Mouse (Mus musculus): Measurements from ENCODE around the gene B3galt4. TPM values are rescaled to one million over a fixed set of nuclear protein-coding genes. Genes with fewer than 3 reads are reported as not detected.

Gene B3galt4
- polyA plus RNA-seq, 1 experiment from 2014 or later = 3.6 TPM

GRCm38 (mm10) chr17:33932970-33933369, 18.3 kb downstream of the B3galt4 start:
- WGBS = 78% methylated on average over 15 of the region's 15 CpGs
- peaks cover 3% of the 10 kb centered on the region; the same call in 1 of the 2 replicates for H3K27me3 ChIP-seq (replicated peaks; ENCODE audit: low read depth, poor library complexity, severe bottlenecking)
- no peak overlapping the region for H3K27ac ChIP-seq (replicated peaks)
- H3K4me1 ChIP-seq = peaks cover 49% of the 10 kb centered on the region
- no peaks in the 10 kb centered on the region for H3K9me3 ChIP-seq
- peak overlapping the region; percentile 91; the same call in 1 of the 2 replicates for H3K4me3 ChIP-seq
- DNase-seq (ENCODE audit: low spot score) = no peak
- peaks cover 59% of the 10 kb centered on the region for H3K36me3 ChIP-seq (replicated peaks)

DNA sequence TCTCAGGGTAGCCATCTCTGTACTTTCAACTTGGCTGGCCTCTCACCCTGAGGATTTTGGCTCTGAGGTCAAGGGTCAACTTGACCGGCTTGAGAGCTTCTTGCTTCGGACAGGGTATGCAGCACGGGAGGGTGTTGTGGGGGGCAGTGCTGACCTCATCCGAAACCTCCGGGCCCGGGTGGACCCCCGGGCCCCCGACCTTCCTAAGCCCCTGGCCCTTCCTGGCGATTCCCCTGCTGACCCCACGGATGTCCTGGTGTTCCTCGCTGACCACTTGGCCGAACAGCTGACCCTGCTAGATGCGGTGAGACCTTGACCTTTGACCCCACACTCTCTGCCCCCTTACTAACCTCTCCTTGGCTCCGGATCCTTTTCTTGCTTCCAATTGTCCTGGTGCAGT, 18.8 kb downstream of the B3galt4 start:
- H3K9me3 ChIP-seq = no peaks in the 10 kb centered on the region
- peaks cover 3% of the 10 kb centered on the region; the same call in 1 of the 2 replicates for H3K27me3 ChIP-seq (replicated peaks; ENCODE audit: low read depth, poor library complexity, severe bottlenecking)
- WGBS = 74% methylated on average over 14 of the region's 14 CpGs
- peaks cover 57% of the 10 kb centered on the region for H3K36me3 ChIP-seq (replicated peaks)
- peaks cover 52% of the 10 kb centered on the region for H3K4me1 ChIP-seq
- H3K4me3 ChIP-seq = peak overlapping the region; percentile 91; the same call in 1 of the 2 replicates
- no peak for DNase-seq (ENCODE audit: low spot score)
- no peak overlapping the region for H3K27ac ChIP-seq (replicated peaks)

DNA sequence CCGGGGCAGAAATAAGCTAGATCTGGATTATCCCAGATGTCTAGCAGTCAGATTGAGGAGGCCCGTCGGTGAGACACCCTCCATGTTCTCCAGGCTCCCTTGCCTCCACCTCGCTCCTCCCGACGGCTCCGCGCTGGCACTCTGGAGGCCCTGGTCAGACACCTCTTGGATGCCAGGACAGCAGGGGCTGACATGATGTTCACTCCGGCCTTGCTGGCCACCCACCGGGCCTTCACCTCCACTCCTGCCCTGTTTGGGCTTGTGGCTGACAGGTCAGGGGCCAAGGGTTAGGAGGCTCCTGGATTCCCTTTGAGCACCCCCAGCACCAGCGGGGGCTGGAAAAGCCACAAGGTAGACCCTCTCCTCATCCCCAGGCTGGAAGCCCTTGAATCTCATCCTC, 19.3 kb downstream of the B3galt4 start:
- H3K27ac ChIP-seq (replicated peaks) = no peak overlapping the region
- H3K4me1 ChIP-seq = peaks cover 52% of the 10 kb centered on the region
- WGBS = 90% methylated on average over 11 of the region's 11 CpGs
- H3K27me3 ChIP-seq (replicated peaks; ENCODE audit: low read depth, poor library complexity, severe bottlenecking) = peaks cover 3% of the 10 kb centered on the region; the same call in 1 of the 2 replicates
- peak overlapping the region; percentile 91; the same call in 1 of the 2 replicates for H3K4me3 ChIP-seq
- no peak for DNase-seq (ENCODE audit: low spot score)
- no peaks in the 10 kb centered on the region for H3K9me3 ChIP-seq
- H3K36me3 ChIP-seq (replicated peaks) = peaks cover 56% of the 10 kb centered on the region

GRCm38 (mm10) chr17:33931159-33931866, 20.0 kb downstream of the B3galt4 start:
- H3K36me3 ChIP-seq (replicated peaks) = peaks cover 54% of the 10 kb centered on the region
- no peaks in the 10 kb centered on the region for H3K9me3 ChIP-seq
- WGBS = 34% methylated on average over 18 of the region's 18 CpGs
- peaks cover 52% of the 10 kb centered on the region for H3K4me1 ChIP-seq
- no peak for DNase-seq (ENCODE audit: low spot score)
- peaks cover 3% of the 10 kb centered on the region; the same call in 1 of the 2 replicates for H3K27me3 ChIP-seq (replicated peaks; ENCODE audit: low read depth, poor library complexity, severe bottlenecking)
- peak overlapping the region; percentile 91 for H3K4me3 ChIP-seq
- peak overlapping the region; percentile 90 for H3K27ac ChIP-seq (replicated peaks)

DNA sequence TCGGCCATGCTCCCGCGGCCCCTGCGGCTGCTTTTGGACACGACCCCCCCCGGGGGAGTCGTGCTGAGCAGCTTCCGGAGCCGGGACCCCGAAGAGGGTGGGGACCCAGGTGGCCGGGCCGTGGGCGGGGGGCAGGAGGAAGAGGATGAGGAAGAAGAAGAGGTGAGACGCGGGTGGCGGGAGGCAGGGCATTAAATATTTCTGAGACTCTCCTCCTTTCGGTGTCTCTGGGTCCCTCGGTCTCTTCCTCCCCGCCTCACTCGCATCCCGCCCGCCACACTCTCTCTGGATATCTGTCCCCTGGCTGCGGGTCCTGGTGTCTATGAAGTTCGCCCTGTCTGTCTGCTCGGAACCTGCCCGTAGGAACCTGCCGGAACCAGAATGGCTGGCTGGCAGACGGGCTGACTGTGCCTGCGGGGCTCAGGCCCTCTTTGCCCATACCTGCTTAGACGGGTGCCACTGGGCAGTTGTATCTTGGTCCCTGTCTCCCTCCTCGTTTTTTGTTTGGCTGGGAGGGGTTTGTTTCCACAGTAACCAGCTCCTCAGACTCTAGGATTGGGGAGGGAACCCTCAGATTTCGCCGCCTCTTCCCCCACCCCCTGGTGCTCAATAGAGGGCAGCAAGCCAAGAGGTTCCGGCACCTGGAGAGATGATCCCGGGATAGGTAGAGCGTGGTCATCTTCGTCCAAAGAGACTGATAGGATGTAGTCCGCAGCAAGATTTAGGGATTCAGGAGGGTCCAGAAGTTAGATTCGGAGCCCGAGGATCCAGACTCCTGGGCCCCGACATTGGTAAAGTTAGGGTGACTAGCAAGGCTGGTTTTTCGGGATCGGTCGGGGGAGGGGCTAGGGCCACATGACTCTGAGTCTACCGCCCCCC, 20.8 kb downstream of the B3galt4 start:
- H3K27me3 ChIP-seq (replicated peaks; ENCODE audit: low read depth, poor library complexity, severe bottlenecking) = peaks cover 3% of the 10 kb centered on the region; the same call in 1 of the 2 replicates
- H3K4me1 ChIP-seq = peaks cover 52% of the 10 kb centered on the region
- WGBS = under 1% methylated on average over 45 of the region's 45 CpGs
- peaks cover 54% of the 10 kb centered on the region for H3K36me3 ChIP-seq (replicated peaks)
- DNase-seq (ENCODE audit: low spot score) = peak; percentile 60
- peak overlapping the region; percentile 91 for H3K4me3 ChIP-seq
- H3K27ac ChIP-seq (replicated peaks) = peak overlapping the region; percentile 90
- no peaks in the 10 kb centered on the region for H3K9me3 ChIP-seq

GRCm38 (mm10) chr17:33929371-33930279, 21.7 kb downstream of the B3galt4 start, which contains the start of gene Rgl2:
Gene Rgl2, plus strand, starts transcription at chr17:33929543.
- peak; percentile 96 for DNase-seq (ENCODE audit: low spot score)
- H3K4me3 ChIP-seq = peak within 1 kb of the TSS; percentile 91
- H3K9me3 ChIP-seq = no peaks in the 10 kb centered on the region
- peaks cover 3% of the 10 kb centered on the region; the same call in 1 of the 2 replicates for H3K27me3 ChIP-seq (replicated peaks; ENCODE audit: low read depth, poor library complexity, severe bottlenecking)
- H3K4me1 ChIP-seq = peaks cover 49% of the 10 kb centered on the region
- WGBS = under 1% methylated on average over 80 of the region's 80 CpGs
- H3K27ac ChIP-seq (replicated peaks) = peak within 1 kb of the TSS; percentile 90
- H3K36me3 ChIP-seq (replicated peaks) = peaks cover 53% of the 10 kb centered on the region

DNA sequence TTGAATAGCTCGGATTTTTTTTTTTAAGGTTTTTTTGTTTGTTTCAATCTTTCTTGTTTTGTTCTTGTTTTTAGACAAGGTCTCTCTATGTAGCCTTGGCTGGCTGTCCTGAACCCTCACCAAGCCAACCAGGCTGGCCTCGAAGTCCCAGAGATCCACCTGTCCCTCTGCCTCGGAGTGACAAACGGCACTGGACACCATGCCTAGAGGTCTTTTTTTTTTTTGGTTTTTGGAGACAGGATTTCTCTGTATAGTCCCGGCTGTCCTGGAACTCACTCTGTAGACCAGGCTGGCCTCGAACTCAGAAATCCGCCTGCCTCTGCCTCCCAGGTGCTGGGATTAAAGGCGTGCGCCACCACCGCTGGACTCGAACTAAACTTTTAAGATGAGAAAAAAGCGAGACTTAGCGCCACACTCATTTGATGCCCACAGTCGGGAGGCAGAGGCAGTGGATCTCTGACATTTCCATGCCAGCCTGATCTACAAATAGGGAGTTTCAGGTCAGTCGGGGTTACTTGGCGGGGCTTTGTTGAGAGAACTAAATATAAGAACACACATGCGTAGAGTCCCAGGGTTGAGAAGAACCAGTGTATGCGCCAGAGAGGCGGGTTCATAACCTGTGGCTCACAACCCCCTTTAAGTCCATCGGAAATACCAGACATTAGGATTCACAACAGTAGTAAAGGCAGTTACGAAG, 22.9 kb downstream of the B3galt4 start:
- 65% methylated on average over 21 of the region's 21 CpGs for WGBS
- Histone ChIP-seq H3K4me3 (peak overlapping the region; percentile 91), H3K4me1 (peaks cover 49% of the 10 kb centered on the region), H3K27me3 (replicated peaks; ENCODE audit: low read depth, poor library complexity, severe bottlenecking) (peaks cover 3% of the 10 kb centered on the region; the same call in 1 of the 2 replicates), H3K27ac (replicated peaks) (peak overlapping the region; percentile 90; the same call in 1 of the 2 replicates), H3K9me3 (no peaks in the 10 kb centered on the region), H3K36me3 (replicated peaks) (peaks cover 41% of the 10 kb centered on the region)
- no peak for DNase-seq (ENCODE audit: low spot score)

DNA sequence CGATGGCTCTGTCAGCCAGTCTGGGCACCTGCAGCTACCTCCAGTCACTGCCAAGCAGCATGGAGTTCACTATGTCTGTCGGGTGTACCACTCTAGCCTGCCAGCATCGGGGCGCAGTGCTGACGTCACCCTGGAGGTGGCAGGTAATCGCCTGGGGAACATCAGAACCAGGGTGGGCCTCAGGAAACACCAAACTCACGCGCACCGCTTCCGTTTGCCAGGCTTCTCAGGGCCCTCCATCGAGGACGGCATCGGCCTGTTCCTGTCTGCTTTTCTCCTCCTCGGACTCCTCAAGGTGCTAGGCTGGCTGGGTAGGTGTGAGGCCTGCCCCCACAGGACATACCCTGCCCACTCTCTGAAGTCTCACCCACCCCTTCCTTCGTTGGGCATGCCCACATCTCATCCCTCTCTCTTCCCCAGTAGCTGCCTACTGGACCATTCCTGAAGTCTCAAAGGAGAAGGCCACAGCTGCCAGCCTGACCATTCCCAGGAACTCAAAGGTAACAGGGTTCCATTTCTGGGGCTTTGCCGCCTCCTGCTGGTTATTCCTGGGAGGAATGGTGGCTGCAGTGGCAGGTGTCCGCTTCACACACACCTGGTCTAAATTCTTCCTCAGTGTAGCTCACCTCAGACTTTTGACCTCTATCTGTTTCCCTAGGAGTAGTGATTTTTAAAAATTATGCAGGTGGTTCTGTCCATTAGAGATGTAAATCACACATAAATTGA, 24.9 kb downstream of the B3galt4 start:
- peaks cover 32% of the 10 kb centered on the region for H3K4me1 ChIP-seq
- peak; percentile 45 for DNase-seq (ENCODE audit: low spot score)
- H3K27ac ChIP-seq (replicated peaks) = no peak overlapping the region
- peaks cover 1% of the 10 kb centered on the region; the same call in 1 of the 2 replicates for H3K27me3 ChIP-seq (replicated peaks; ENCODE audit: low read depth, poor library complexity, severe bottlenecking)
- WGBS = 75% methylated on average over 17 of the region's 17 CpGs
- peaks cover 25% of the 10 kb centered on the region for H3K36me3 ChIP-seq (replicated peaks)
- no peaks in the 10 kb centered on the region for H3K9me3 ChIP-seq
- H3K4me3 ChIP-seq = 0 out of 2 replicates have a peak overlapping the region, but pooled peaks have one; percentile 18

GRCm38 (mm10) chr17:33925406-33926116, 25.7 kb downstream of the B3galt4 start:
- H3K4me3 ChIP-seq = peak overlapping the region; percentile 19; the same call in 1 of the 2 replicates
- peaks cover 25% of the 10 kb centered on the region for H3K36me3 ChIP-seq (replicated peaks)
- H3K4me1 ChIP-seq = peaks cover 31% of the 10 kb centered on the region
- no peaks in the 10 kb centered on the region for H3K9me3 ChIP-seq
- H3K27ac ChIP-seq (replicated peaks) = no peak overlapping the region
- WGBS = 80% methylated on average over 21 of the region's 21 CpGs
- no peaks in the 10 kb centered on the region for H3K27me3 ChIP-seq (replicated peaks; ENCODE audit: low read depth, poor library complexity, severe bottlenecking)
- DNase-seq (ENCODE audit: low spot score) = no peak

- peaks cover 31% of the 10 kb centered on the region for H3K4me1 ChIP-seq
- no peak for DNase-seq (ENCODE audit: low spot score)
- no peaks in the 10 kb centered on the region for H3K27me3 ChIP-seq (replicated peaks; ENCODE audit: low read depth, poor library complexity, severe bottlenecking)
- no peaks in the 10 kb centered on the region for H3K9me3 ChIP-seq
- H3K27ac ChIP-seq (replicated peaks) = no peak overlapping the region
- H3K4me3 ChIP-seq = 0 out of 2 replicates have a peak overlapping the region, but pooled peaks have one; percentile 28
- peaks cover 25% of the 10 kb centered on the region for H3K36me3 ChIP-seq (replicated peaks)
- 86% methylated on average over 10 of the region's 10 CpGs for WGBS
Observed at GRCm38 (mm10) chr17:33924577-33925283, 26.6 kb downstream of the B3galt4 start.
